Mouse (Mus musculus) limb, embryonic 10.5 days (tissue): ENCODE measurements around the gene Plscr1. TPM values are rescaled to one million over a fixed set of nuclear protein-coding genes. Genes with fewer than 3 reads are reported as not detected.

Experiments
- DNase-seq: peaks from one replicate; pipeline ENCODE4 v3.0.0-alpha.2; 2017; ENCODE audit warnings: low spot score
- H3K27ac ChIP-seq: fragments of 300-500 bp; sonication (generic); 2 replicates; pipeline ENCODE4 v1.5.1; 2016; ENCODE audit warnings: mild to moderate bottlenecking
- H3K27me3 ChIP-seq: fragments of 300-500 bp; sonication (generic); 2 replicates; pipeline ENCODE4 v1.6.1; 2016; ENCODE audit warnings: low read depth, mild to moderate bottlenecking; ENCODE audit not compliant: poor library complexity, severe bottlenecking
- H3K36me3 ChIP-seq: fragments of 300-500 bp; sonication (generic); 2 replicates; pipeline ENCODE4 v1.6.1; 2016; ENCODE audit warnings: mild to moderate bottlenecking, moderate library complexity
- H3K4me1 ChIP-seq: fragments of 300-500 bp; sonication (generic); 2 replicates; pipeline ENCODE4 v1.6.1; 2016
- H3K4me3 ChIP-seq: fragments of 300-500 bp; sonication (generic); 2 replicates; pipeline ENCODE4 v1.5.1; 2016; ENCODE audit warnings: mild to moderate bottlenecking, moderate library complexity
- H3K9me3 ChIP-seq: fragments of 300-500 bp; sonication (generic); replicated peaks from 2 replicates; pipeline ENCODE4 v1.6.1; 2016; ENCODE audit warnings: mild to moderate bottlenecking
- WGBS: fragments of 180-500 bp; shearing (Covaris S2); methylation state at CpG from one replicate; pipeline ENCODE4 v1.1.7; 2016; 5-methylcytosine and 5-hydroxymethylcytosine counted together
- microRNA-seq: library from miRNA; unstranded; fragments of <30 nt; microRNA quantifications from one replicate; pipeline ENCODE4, GENCODE M21; 2017
- polyA plus RNA-seq: library from polyadenylated mRNA; unstranded; fragments of >200 nt; fragmentation: Nextera tagmentation; extraction: Ambion mirVana; gene quantifications from 2 replicates; pipeline ENCODE4 v1.2.1, GENCODE M21; 2016

Plscr1 gene
- polyA plus RNA-seq, 1 experiment from 2014 or later, result 34.2 TPM

GRCm38 (mm10) chr9:92293560-92294548, 44.3 kb downstream of the Plscr1 start:
- Histone ChIP-seq H3K9me3 (no peaks in the 10 kb centered on the region), H3K27ac (no peak overlapping the region), H3K4me1 (no peaks in the 10 kb centered on the region), H3K27me3 (no peaks in the 10 kb centered on the region), H3K36me3 (no peaks in the 10 kb centered on the region), H3K4me3 (no peak overlapping the region)
- WGBS, result 90% methylated on average over 2 of the region's 2 CpGs
- no peak for DNase-seq

- no peaks in the 10 kb centered on the region for H3K27me3 ChIP-seq
- no peaks in the 10 kb centered on the region for H3K9me3 ChIP-seq
- H3K27ac ChIP-seq, result no peak overlapping the region
- 83% methylated on average over 1 of the region's 1 CpGs for whole genome bisulfite sequencing
- H3K4me1 ChIP-seq, result no peaks in the 10 kb centered on the region
- H3K36me3 ChIP-seq, result no peaks in the 10 kb centered on the region
- H3K4me3 ChIP-seq, result no peak overlapping the region
- DNase-seq, result no peak
Observed at GRCm38 (mm10) chr9:92298288-92298687, 48.7 kb downstream of the Plscr1 start.

- H3K27me3 ChIP-seq, result no peaks in the 10 kb centered on the region
- H3K36me3 ChIP-seq, result no peaks in the 10 kb centered on the region
- 62% methylated on average over 3 of the region's 3 CpGs for WGBS
- H3K4me1 ChIP-seq, result no peaks in the 10 kb centered on the region
- H3K27ac ChIP-seq, result no peak overlapping the region
- no peak overlapping the region for H3K4me3 ChIP-seq
- no peak for DNase-seq
- H3K9me3 ChIP-seq, result no peaks in the 10 kb centered on the region
Observed at GRCm38 (mm10) chr9:92301213-92301612, 51.7 kb downstream of the Plscr1 start.

GRCm38 (mm10) chr9:92305075-92305474, 55.5 kb downstream of the Plscr1 start:
- Histone ChIP-seq H3K27ac (no peak overlapping the region), H3K4me3 (no peak overlapping the region), H3K4me1 (no peaks in the 10 kb centered on the region), H3K27me3 (no peaks in the 10 kb centered on the region), H3K9me3 (no peaks in the 10 kb centered on the region), H3K36me3 (no peaks in the 10 kb centered on the region)
- DNase-seq, result no peak
- 80% methylated on average over 8 of the region's 8 CpGs for WGBS

- Histone ChIP-seq H3K27ac (no peak overlapping the region), H3K9me3 (no peaks in the 10 kb centered on the region), H3K4me3 (no peak overlapping the region), H3K27me3 (no peaks in the 10 kb centered on the region), H3K36me3 (no peaks in the 10 kb centered on the region), H3K4me1 (no peaks in the 10 kb centered on the region)
- 89% methylated on average over 8 of the region's 8 CpGs for WGBS
- no peak for DNase-seq
Observed at GRCm38 (mm10) chr9:92305620-92306220, 56.2 kb downstream of the Plscr1 start.

GRCm38 (mm10) chr9:92309077-92309476, 59.5 kb downstream of the Plscr1 start, which contains the start of gene 1700057G04Rik:
1700057G04Rik (plus strand) TSS chr9:92309377.
- H3K27me3 ChIP-seq, result no peaks in the 10 kb centered on the region
- no peak for DNase-seq
- no peaks in the 10 kb centered on the region for H3K4me1 ChIP-seq
- no peak within 1 kb of the TSS for H3K4me3 ChIP-seq
- no peak within 1 kb of the TSS for H3K27ac ChIP-seq
- no peaks in the 10 kb centered on the region for H3K36me3 ChIP-seq
- no peaks in the 10 kb centered on the region for H3K9me3 ChIP-seq
- 100% methylated on average over 1 of the region's 1 CpGs for WGBS

- WGBS, result 88% methylated on average over 3 of the region's 3 CpGs
- H3K36me3 ChIP-seq, result no peaks in the 10 kb centered on the region
- H3K9me3 ChIP-seq, result no peaks in the 10 kb centered on the region
- H3K4me1 ChIP-seq, result no peaks in the 10 kb centered on the region
- H3K27ac ChIP-seq, result no peak overlapping the region
- no peak for DNase-seq
- no peak overlapping the region for H3K4me3 ChIP-seq
- H3K27me3 ChIP-seq, result no peaks in the 10 kb centered on the region
Observed at GRCm38 (mm10) chr9:92316791-92317190, 67.2 kb downstream of the Plscr1 start.

Small RNA genes within 50 kb of the gene (microRNA-seq; reads per million reads assigned to microRNA genes)
- gene Mir6386, result not detected

Other genes starting within 250 kb of the Plscr1 start
- not detected in 2 replicates for gene Plscr5, start 56.8 kb upstream of the Plscr1 start, polyA plus RNA-seq
- 0.35 TPM in 1 of 2 replicates, not detected in the other for gene Plscr2, start 25.9 kb downstream of the Plscr1 start, polyA plus RNA-seq
- gene 1700057G04Rik, start 59.6 kb downstream of the Plscr1 start, polyA plus RNA-seq, result not detected in 2 replicates
- 0.28 and 0.31 TPM in 2 replicates for gene Plscr4, start 207.6 kb downstream of the Plscr1 start, polyA plus RNA-seq